Mouse (Mus musculus): ENCODE results near the gene Amot.

GRCm38 (mm10) chrX:145490417-145490816 is 14.6 kb downstream of the Amot start:
- TF ChIP-seq CTCF (IDR thresholded peaks at IDR 0.05; ENCODE audit: low read depth), result no peak
- TF ChIP-seq EP300 (optimal IDR thresholded peaks at IDR 0.05), result no peak
